Mouse (Mus musculus): Measurements from ENCODE around the gene Nol9. TPM values are rescaled to one million over a fixed set of nuclear protein-coding genes. Genes with fewer than 3 reads are reported as not detected.

The Nol9 gene
- polyA plus RNA-seq, 1 experiment = 40.5 TPM

- TF ChIP-seq POLR2A (IDR thresholded peaks at IDR 0.05; ENCODE audit: control insufficient read depth, extremely low read depth, insufficient read depth, low read length, poor library complexity) (no peak), CTCF (IDR thresholded peaks at IDR 0.05; ENCODE audit: borderline replicate concordance, control insufficient read depth, extremely low read depth, insufficient read depth, low read length, poor library complexity) (no peak)
- Histone ChIP-seq H3K4me1 (replicated peaks; ENCODE audit: control insufficient read depth, insufficient read depth, low read length) (peaks cover 17% of the 10 kb centered on the region), H3K27me3 (ENCODE audit: control insufficient read depth, insufficient read depth, low read length) (no peaks in the 10 kb centered on the region), H3K36me3 (ENCODE audit: control insufficient read depth, insufficient read depth, low read length) (no peaks in the 10 kb centered on the region), H3K4me3 (ENCODE audit: control insufficient read depth, insufficient read depth, low read length) (no peak overlapping the region), H3K27ac (ENCODE audit: control insufficient read depth, insufficient read depth, low read length) (no peak overlapping the region)
- DNase-seq = no peak
- 85% methylated on average over 11 of the region's 11 CpGs for WGBS
Observed at GRCm38 (mm10) chr4:152100541-152100940, 61.4 kb downstream of the Nol9 start.

- TF ChIP-seq CTCF (IDR thresholded peaks at IDR 0.05; ENCODE audit: borderline replicate concordance, control insufficient read depth, extremely low read depth, insufficient read depth, low read length, poor library complexity) = no peak
- no peak for TF ChIP-seq POLR2A (IDR thresholded peaks at IDR 0.05; ENCODE audit: control insufficient read depth, extremely low read depth, insufficient read depth, low read length, poor library complexity)
- Histone ChIP-seq H3K27me3 (ENCODE audit: control insufficient read depth, insufficient read depth, low read length) (no peaks in the 10 kb centered on the region), H3K27ac (ENCODE audit: control insufficient read depth, insufficient read depth, low read length) (no peak overlapping the region), H3K4me3 (ENCODE audit: control insufficient read depth, insufficient read depth, low read length) (no peak overlapping the region), H3K36me3 (ENCODE audit: control insufficient read depth, insufficient read depth, low read length) (no peaks in the 10 kb centered on the region), H3K4me1 (replicated peaks; ENCODE audit: control insufficient read depth, insufficient read depth, low read length) (peaks cover 15% of the 10 kb centered on the region)
- no peak for DNase-seq
- WGBS = 68% methylated on average over 7 of the region's 7 CpGs
Observed at GRCm38 (mm10) chr4:152101081-152101653, 62.0 kb downstream of the Nol9 start.

GRCm38 (mm10) chr4:152101921-152102320 lies 62.8 kb downstream of the Nol9 start:
- H3K27me3 ChIP-seq (ENCODE audit: control insufficient read depth, insufficient read depth, low read length) = no peaks in the 10 kb centered on the region
- H3K36me3 ChIP-seq (ENCODE audit: control insufficient read depth, insufficient read depth, low read length) = no peaks in the 10 kb centered on the region
- H3K4me3 ChIP-seq (ENCODE audit: control insufficient read depth, insufficient read depth, low read length) = no peak overlapping the region
- no peak for DNase-seq
- 98% methylated on average over 16 of the region's 16 CpGs for WGBS
- H3K4me1 ChIP-seq (replicated peaks; ENCODE audit: control insufficient read depth, insufficient read depth, low read length) = peaks cover 8% of the 10 kb centered on the region
- TF ChIP-seq POLR2A (IDR thresholded peaks at IDR 0.05; ENCODE audit: control insufficient read depth, extremely low read depth, insufficient read depth, low read length, poor library complexity) (no peak), CTCF (IDR thresholded peaks at IDR 0.05; ENCODE audit: borderline replicate concordance, control insufficient read depth, extremely low read depth, insufficient read depth, low read length, poor library complexity) (no peak)
- no peak overlapping the region for H3K27ac ChIP-seq (ENCODE audit: control insufficient read depth, insufficient read depth, low read length)

GRCm38 (mm10) chr4:152103025-152103424 lies 63.9 kb downstream of the Nol9 start:
- H3K36me3 ChIP-seq (ENCODE audit: control insufficient read depth, insufficient read depth, low read length) = no peaks in the 10 kb centered on the region
- no peaks in the 10 kb centered on the region for H3K27me3 ChIP-seq (ENCODE audit: control insufficient read depth, insufficient read depth, low read length)
- DNase-seq = peak; percentile 84
- TF ChIP-seq POLR2A (IDR thresholded peaks at IDR 0.05; ENCODE audit: control insufficient read depth, extremely low read depth, insufficient read depth, low read length, poor library complexity) (no peak), CTCF (IDR thresholded peaks at IDR 0.05; ENCODE audit: borderline replicate concordance, control insufficient read depth, extremely low read depth, insufficient read depth, low read length, poor library complexity) (peak; percentile 87; the same call in 1 of the 2 replicates)
- WGBS = 61% methylated on average over 7 of the region's 7 CpGs
- H3K4me3 ChIP-seq (ENCODE audit: control insufficient read depth, insufficient read depth, low read length) = no peak overlapping the region
- no peak overlapping the region for H3K27ac ChIP-seq (ENCODE audit: control insufficient read depth, insufficient read depth, low read length)
- peaks cover 5% of the 10 kb centered on the region; the same call in 1 of the 2 replicates for H3K4me1 ChIP-seq (replicated peaks; ENCODE audit: control insufficient read depth, insufficient read depth, low read length)

GRCm38 (mm10) chr4:152106746-152107145 lies 67.6 kb downstream of the Nol9 start:
- Histone ChIP-seq H3K4me1 (replicated peaks; ENCODE audit: control insufficient read depth, insufficient read depth, low read length) (no peaks in the 10 kb centered on the region), H3K4me3 (ENCODE audit: control insufficient read depth, insufficient read depth, low read length) (no peak overlapping the region), H3K36me3 (ENCODE audit: control insufficient read depth, insufficient read depth, low read length) (no peaks in the 10 kb centered on the region), H3K27me3 (ENCODE audit: control insufficient read depth, insufficient read depth, low read length) (no peaks in the 10 kb centered on the region), H3K27ac (ENCODE audit: control insufficient read depth, insufficient read depth, low read length) (no peak overlapping the region)
- no peak for TF ChIP-seq CTCF (IDR thresholded peaks at IDR 0.05; ENCODE audit: borderline replicate concordance, control insufficient read depth, extremely low read depth, insufficient read depth, low read length, poor library complexity)
- TF ChIP-seq POLR2A (IDR thresholded peaks at IDR 0.05; ENCODE audit: control insufficient read depth, extremely low read depth, insufficient read depth, low read length, poor library complexity) = no peak
- 95% methylated on average over 9 of the region's 9 CpGs for WGBS
- no peak for DNase-seq

- DNase-seq = no peak
- Histone ChIP-seq H3K36me3 (ENCODE audit: control insufficient read depth, insufficient read depth, low read length) (no peaks in the 10 kb centered on the region), H3K4me1 (replicated peaks; ENCODE audit: control insufficient read depth, insufficient read depth, low read length) (no peaks in the 10 kb centered on the region), H3K27me3 (ENCODE audit: control insufficient read depth, insufficient read depth, low read length) (no peaks in the 10 kb centered on the region), H3K4me3 (ENCODE audit: control insufficient read depth, insufficient read depth, low read length) (no peak overlapping the region), H3K27ac (ENCODE audit: control insufficient read depth, insufficient read depth, low read length) (no peak overlapping the region)
- 94% methylated on average over 24 of the region's 24 CpGs for WGBS
- TF ChIP-seq POLR2A (IDR thresholded peaks at IDR 0.05; ENCODE audit: control insufficient read depth, extremely low read depth, insufficient read depth, low read length, poor library complexity) (no peak), CTCF (IDR thresholded peaks at IDR 0.05; ENCODE audit: borderline replicate concordance, control insufficient read depth, extremely low read depth, insufficient read depth, low read length, poor library complexity) (no peak)
Observed at GRCm38 (mm10) chr4:152107493-152107892, 68.4 kb downstream of the Nol9 start.
